Mouse (Mus musculus) heart, postnatal 4 days (tissue): ENCODE measurements around the gene Unc13d. TPM values are rescaled to one million over a fixed set of nuclear protein-coding genes. Genes with fewer than 3 reads are reported as not detected.

ENCODE experiments used
- DNase-seq: peaks from one replicate; pipeline ENCODE4 v3.0.0; 2021
- total RNA-seq, 2 experiments: library from RNA; stranded (reverse); gene quantifications; 2 replicates each; pipeline ENCODE4 v1.2.3; 2021

The Unc13d gene
- total RNA-seq, 2 experiments from 2014 or later: 0.88 to 0.95 TPM

DNA sequence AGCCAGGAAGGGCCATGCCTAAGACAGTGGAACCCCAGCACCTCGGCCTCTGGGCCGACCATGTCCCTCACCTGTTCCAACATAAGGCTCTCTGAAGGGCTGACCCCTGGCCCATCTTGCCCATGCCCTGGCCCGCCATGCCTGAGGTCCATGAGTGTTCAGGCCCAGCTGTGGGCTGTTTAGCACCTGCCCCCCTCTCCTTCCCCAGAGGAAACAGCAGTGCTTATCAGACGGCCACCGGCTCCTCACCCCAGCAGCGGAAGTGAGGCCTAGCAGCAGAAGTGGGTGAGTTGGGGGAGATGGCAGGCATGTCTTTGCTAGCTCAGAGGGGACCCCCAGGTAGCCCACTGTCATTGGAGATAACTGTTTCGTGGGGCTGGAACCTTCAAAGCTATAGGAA is 925 bp downstream of the Unc13d start:
- no peak for DNase-seq

DNA sequence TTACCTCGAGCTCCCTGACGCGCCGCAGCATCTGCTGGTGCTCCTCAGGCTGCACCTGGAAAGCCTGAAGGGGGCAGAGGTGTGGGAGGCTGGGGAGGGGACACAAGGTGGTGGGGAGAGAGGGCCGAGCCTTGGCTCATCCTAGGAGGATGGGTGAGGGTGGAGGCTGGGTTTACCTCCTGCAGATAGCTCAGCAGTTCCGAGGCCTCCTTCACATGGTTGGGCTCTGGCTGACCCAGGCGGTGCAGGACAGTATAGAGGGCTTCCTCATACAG is 1.6 kb downstream of the Unc13d start:
- DNase-seq: no peak

DNA sequence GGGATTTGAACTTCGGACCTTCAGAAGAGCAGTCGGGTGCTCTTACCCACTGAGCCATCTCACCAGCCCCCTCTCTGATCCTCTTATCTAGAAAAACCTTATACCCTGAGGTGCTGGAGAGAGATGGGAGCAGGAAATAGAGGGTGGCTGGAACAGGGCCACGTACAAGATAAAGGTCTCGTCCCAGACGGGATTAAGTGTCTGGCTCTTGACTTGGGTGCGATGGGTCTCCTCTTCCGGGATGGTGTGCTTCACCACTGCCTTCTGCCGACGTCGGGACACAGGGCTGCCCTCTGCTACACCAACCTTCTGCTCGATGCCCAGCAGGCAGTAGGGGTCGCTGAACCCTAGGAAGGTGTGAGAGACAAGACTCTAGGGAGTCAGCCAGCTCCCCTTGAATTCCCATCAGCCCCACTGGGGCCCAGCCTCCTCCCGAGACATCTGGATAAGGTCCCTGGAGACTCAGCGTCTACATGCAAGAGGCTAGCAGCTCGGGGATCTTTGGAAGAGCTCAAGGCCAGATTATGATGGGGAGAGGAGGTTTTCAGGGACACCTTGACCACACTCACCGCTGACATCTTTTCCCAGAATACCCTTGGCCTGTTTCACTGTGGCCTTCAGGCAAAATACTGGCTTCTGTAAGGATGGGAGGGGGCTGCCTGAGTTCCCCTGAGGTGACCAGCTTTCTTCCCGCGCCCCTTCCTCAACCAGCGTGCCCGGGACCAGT is 2.1 kb downstream of the Unc13d start:
- DNase-seq: no peak

DNA sequence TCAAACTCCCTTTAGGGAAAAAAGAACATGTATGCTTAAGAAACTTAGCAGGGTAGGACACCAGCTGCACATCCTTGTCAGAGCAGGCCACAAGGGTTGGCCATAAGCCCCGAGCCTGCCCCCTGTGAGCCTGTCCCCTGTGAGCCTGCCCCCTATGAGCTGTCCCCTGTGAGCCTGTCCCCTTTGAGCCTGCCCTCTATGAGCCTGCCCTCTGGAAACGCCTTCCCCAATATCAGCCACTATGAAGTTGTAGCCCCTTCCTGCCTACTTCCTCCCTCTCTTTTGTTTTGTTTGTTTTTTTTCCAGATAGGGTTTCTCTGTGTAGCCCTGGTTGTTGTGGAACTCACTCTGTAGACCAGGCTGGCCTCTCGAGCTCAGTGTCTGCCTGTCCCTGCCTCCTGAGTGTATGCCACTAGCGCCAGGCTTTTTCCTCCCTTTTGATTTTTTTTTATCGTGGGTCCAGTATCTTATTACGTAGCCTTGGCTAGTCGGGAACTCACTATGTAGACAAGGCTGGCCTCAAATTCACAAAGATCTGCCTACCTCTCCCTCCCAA is 3.2 kb downstream of the Unc13d start:
- DNase-seq: no peak

DNA sequence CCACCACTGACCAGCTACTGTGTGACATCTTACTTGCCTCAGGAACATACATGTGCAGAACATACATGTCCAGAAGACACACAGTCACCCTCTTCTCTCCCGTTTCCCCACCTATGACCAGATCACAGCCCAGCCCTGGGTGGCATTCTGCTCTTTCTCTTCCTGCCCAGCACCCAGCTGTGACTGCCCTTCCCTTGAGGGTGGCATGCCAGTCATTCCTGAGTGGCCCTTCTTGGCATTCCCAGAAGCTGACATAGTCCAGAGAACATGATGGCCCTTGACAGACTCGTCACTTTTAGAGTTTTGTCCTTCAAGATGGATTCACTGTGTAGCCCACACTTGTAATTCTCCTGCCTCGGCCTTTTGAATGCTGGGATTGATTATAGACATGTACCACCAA is 5.2 kb downstream of the Unc13d start:
- DNase-seq: no peak

DNA sequence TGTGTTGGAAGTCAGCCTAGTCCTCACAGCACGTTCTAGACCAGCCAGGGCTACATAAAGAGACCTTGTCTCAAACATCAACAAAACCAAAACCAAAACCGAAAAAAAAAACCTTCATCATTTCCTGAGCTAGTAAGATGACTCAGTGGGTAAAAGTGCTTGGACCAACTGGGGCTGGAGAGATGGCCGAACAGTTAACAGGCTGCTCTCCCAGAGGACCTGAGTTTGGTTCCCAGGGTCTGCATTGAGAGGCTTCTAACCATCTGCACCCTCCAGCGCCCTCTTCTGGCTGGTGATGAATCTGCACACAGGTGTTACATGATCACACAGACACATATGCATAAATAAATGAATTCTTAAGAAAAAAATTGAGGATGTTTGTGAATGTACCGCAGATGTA is 6.3 kb downstream of the Unc13d start:
- DNase-seq: no peak

DNA sequence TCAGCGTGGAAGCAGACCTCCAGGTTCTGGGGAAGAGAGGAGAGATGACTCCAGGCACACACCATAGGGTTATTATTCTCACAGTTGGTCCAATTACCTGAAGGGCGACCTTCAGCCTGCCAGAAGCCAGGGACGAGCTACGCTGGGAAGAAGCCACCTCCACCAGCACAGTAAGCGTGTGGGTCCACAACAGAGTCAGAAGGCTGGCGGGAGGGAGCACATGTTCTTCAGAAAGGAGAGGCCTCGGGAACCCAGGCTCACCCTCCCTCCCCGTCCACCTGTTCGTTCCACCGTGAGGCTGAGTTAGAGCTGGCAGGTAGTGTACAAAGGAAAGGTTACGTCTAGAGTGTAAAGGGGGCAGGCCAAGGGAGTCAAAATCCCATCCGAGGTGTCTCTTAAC is 12.4 kb downstream of the Unc13d start:
- no peak for DNase-seq

DNA sequence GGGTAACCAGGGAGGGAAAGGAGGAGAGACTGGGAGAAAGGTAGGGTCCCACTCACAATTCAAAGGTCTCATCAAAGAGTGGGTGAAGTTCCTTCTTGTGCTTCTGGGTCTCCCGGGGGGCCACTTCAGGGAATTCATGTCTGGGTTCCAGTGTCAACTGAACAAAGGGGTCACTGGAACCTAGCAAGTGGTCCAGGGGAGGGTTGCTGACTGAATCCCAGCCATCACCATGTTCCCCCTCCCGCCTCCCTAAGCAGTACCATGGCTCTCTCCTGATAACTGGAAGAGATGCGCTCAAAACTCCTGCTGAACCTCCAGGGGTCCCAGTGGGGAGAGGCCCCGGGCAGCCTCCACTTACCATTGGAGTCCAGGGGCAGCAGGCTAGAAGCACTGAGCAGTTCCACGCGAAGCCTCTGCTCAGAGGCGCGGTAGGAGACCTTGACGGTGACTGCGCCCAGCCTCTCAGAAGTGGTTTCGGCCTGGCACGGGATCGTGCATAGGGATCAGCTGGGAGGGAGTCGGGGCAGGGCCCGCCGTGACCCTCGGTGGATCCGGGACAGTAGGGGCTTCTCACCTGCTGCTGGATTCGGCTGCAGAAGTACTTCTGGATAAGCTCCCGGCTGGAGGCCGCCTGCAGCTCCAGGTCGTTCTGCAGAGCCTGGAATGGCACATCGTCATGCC is 13.4 kb downstream of the Unc13d start:
- no peak for DNase-seq

DNA sequence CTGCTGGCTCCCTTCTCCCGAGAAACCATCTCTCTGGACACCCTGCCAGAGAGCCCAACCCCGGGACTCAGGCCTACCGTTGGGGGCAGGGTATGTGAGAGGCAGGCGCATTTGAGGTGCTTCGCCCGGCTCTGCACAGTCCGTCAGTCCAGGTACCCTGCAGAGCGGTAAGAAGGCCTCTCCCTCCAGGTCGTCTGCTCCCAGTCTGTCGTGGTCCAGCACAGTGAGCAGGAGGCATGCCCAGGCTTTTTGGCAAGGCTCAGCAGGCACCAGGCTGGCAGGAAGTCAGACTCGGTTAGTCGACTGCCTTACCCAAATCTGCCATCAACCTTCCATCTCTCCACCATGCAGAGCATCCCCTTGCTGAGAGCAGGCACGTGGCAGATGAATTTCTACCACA is 14.2 kb downstream of the Unc13d start:
- no peak for DNase-seq

DNA sequence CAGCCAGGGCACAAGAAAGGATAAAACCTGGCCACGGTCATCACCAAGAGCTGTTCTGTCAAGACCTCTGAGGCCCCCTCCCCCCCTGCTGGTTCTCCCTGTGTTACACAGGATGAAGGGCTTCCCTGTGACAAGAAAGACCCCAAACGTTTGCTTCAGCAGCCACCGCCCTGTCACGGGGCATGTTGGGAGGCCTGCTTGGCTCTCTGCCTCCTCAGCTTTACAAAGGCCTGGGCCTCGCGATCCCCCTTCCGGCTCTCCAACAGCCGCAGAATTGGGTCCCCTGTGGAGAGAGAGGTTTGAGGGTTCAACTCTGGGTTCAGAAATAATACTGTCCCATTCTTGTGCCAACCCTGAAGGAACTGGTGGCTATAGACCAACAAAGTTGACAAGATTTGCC is 15.2 kb downstream of the Unc13d start:
- no peak for DNase-seq

DNA sequence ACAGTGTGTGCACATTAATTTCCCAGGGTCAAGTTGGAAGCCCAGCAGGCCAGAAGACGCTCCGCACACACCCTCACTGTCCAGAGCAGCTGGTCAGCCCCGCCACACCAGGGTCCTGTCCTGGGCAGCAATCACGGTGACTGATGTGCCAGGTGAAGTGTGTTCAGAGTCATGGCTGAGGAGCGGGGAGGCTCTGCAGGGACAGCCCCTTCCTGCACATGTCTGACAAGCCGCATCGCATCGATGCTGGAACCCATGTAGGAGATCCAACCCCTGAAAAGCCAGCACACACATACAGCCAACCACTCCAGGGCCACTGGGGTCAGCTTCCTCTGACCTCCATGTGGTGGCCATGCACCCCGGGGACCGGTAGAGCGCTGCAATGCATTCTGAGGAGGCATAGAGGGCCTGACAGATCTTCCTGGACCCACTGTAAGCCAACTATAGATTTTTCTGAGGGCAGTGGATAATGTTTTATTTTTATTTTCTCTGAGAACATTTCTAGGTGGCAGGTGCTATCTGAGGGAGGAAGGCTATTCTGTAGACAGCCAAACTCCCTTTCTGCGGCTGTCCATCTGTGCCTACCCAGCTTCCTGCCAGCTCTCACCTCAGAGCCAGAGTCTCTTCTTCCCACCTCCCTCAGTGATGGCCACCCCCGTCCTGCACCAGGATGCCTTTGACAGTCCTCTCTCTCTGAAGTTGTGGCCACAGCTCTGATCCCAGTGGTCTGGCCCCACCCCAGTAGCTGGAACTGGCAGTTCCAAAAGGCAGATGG is 15.9 kb downstream of the Unc13d start:
- no peak for DNase-seq

DNA sequence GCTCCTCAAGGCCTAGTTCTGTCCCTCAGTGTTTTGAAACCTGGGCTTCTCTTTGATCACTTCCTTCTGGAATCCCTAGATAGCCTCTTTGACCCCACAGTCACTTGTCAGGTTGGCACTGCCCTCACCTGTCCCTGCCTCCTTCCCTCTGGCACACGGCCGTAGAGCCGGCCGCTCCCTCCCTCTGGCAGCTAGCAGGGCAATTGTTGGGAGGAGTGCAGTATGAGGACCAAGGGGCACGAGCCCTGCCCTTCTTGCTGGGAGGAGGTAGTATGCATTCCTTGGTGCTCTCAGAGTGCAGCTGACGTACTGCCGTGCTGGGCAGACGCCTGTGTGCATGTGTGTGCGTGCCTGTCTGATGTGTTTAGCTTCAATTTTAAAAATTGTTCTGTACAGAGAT is 17.2 kb downstream of the Unc13d start:
- DNase-seq: no peak

DNA sequence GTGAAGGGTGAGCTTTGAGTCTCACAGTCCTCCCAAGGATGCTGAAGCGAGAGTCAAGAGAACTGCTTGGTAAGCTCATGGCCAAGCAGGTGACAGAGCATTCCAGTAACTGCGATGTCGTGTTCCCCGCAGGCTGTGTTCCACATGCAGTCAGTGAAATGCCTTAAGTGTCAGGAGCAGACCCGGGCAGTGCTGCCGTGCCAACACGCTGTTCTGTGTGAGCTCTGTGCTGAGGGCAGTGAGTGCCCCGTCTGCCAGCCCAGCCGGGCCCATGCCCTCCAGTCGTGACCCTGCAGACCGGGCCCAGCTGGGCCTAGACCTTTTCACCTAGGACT is 18.1 kb downstream of the Unc13d start:
- no peak for DNase-seq

DNA sequence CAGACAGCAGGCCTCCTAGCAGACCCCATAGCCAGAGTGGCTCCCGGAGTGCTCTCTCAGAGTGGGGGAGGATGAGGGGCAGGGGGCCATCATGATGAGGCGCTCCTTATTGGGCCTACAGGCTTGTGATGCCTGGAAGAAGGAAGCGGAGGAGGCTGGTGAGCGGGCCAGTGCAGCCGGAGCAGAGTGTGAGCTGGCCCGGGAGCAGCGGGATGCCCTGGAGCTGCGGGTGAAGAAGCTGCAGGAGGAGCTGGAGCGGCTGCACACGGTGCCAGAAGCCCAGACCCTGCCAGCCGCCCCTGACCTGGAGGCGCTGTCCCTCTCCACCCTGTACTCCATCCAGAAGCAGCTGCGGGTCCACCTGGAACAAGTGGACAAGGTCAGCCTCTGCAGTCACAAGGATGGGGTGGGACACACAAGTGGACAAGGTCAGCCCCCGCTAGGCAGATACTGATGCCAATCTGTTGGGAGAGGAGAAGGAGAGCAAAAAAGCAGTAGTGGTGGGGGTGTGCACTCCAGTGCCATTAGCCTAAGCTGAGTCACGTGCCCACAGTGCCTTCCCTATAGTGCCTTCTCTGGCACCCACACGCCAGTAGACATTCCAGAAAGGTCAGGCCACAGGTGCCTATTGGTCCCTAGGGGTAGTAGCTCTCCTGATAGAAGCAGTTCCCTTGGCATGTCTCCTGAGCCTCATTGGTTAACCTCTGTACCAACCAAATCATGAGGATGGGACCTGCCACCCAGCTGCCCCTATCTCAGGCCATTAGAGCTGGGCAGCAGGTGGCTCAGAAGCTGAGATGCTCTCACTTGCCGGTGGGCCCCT is 18.7 kb downstream of the Unc13d start:
- DNase-seq: no peak

DNA sequence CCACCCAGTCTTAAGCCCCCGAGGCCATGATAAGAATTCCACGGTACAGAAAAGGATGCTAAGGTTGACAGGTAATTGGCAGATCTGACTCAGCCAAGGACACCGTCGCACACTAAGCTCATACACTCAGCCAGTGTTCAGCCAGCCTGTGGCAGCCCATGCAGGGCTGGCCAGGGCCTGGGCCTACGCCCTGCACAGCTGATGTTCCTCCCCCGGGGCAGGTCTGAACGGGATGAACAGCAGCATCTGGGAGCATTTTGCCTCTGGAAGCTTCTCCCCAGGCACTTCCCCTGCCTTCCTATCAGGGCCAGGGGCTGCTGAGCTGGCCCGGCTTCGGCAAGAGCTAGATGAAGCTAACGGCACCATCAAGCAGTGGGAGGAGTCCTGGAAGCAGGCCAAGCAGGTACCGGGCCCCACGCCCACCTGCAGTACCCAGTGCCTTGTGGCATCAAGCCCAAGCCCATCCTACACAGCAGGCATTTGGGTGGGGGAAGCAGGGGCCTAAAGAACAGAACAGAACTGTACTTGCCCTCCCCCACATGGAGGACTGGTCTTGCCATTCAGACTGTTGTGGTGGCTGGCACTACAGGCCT is 19.6 kb downstream of the Unc13d start:
- no peak for DNase-seq

DNA sequence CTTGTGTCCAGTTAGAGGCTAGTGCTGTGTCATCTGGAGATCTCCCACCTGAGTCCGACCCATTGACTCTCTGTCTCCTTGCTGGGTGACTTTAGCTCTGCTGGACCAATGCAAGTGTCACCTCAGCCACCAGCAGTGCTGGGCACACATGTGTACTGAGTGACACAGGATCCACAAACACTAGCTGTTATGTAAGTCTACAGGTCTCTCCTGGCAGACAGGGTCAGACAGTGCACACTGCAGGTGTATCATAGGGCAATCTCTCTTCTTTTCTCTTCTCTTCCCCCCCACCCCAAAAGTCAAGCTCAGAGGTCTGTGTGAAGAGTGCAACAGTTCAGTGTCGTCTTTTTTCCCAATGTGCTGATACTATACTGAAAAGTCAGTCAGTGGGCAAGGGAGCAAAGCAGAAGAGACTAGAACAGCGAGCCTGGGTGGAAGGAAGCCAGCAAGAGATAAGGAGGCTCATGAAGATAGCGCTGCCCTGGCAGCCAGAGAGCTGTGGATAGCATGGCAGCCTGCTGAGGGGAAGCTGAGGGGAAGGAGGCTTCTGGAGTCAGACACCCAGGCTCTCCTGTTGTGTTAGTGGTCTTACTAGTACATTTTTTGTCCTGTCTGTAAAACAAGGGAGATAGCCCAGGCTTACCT is 20.4 kb downstream of the Unc13d start:
- no peak for DNase-seq

DNA sequence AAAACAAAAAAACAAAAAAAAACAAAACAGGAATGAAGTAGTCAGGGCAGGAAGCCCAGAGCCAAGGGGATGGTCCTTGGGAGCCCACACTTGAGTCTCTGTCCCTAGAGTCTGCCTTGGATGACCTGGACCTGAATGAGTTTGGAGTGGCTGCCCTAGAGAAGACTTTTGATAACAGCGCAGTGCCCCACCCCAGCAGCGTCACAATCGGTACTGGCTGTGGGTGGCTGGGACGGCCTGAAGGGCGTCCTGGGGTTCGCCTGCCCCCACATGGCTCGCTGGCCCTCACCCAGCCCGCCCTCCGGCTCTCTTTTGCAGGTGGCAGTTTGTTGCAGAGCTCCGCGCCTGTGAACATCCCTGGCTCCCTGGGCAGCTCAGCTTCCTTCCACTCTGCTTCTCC is 21.9 kb downstream of the Unc13d start:
- DNase-seq: no peak

DNA sequence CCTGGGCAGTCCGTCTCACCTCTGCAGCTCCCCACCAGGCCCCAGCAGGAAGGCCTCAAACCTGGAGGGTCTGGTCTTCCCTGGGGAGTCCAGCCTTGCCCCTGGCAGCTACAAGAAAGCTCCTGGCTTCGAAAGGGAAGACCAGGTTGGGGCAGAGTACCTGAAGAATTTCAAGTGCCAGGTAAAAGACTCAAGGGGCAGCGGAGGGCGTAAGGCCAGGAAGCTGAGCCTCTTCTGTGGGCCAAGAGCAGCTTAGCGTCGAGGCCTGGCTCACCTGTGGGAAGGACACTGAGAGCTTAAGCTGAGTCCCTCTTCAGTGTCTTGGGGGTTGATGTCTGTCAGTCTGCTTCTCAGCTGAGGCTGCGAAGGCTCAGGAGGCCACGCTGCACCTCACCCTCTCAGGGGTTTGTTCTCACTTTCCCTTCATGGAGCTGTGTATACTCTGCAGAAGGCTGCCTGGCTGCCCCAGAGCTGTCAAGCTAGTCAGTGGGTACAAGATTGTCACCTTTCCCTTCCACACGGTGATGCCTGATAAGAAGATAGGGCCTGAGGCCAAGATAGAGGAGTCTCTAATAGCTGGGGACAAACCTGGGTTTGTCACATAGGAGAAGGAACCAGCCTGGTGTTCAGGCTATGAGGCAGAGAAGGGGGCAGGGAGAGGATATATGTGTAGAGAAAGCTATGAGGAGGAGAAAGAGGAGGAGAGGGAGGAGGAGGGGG is 24.1 kb downstream of the Unc13d start:
- no peak for DNase-seq

DNA sequence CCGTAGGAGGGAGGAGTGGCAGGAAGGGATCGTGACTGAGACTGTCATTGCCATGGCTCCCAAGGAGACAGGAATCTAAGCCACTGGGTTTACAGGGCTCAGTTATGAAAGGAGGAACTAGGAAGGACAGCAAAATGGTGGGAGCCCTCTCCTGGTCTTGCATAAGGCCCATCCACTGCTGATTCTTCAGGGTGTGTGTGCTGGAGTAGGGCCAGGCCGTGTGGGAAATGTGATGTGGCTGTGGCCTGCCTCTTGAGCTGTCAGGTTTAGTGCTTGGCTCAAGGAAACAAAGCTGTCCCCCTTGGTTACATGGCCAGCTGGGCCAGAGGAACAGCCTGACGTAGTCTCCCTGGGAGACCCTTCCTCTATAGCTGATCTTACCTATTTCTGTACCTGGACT is 27.6 kb downstream of the Unc13d start:
- DNase-seq: no peak

DNA sequence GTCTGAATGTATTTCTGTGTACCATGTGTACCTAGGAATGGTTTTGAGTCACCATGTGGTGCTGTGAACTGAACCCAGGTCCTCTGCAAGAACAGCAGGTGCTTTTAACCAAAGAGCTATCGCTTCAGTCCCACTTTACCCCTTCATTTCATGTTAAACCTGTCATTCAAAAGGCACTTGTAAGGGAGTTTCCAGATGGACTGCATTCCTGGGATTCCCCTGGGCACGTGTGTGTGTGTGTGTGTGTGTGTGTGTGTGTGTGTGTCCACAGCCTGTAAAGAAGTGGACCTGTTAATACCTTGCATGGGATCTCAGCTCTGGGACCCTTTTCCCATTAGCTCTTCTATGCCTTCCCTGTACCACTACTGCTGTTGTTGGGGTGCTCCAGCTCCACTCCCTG is 28.2 kb downstream of the Unc13d start:
- DNase-seq: no peak

DNA sequence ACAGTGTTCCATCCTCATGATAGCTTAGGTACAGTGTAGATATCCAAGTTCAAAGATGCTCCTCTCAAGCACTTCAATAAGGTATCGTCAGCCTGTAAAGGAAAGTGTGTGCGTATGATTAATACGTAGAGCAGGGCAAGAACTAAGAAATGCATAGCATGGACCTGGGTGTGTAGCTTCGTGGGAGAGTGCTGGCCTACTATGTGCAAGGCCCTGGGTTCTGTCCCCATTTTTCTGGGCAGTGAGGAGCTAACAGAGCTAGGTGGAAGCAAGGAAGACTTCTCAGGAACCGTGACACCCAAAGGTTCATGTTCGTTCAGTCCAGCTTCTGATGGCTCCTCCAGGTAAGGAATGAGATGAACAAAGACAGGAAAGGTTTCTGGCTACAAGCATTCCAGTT is 32.6 kb downstream of the Unc13d start:
- DNase-seq: no peak
